Mouse (Mus musculus): ENCODE data around the gene Vnn3. TPM values are rescaled to one million over a fixed set of nuclear protein-coding genes. Genes with fewer than 3 reads are reported as not detected.

The Vnn3 gene
- polyA plus RNA-seq, 1 experiment from 2014 or later: 0.12 TPM

DNA sequence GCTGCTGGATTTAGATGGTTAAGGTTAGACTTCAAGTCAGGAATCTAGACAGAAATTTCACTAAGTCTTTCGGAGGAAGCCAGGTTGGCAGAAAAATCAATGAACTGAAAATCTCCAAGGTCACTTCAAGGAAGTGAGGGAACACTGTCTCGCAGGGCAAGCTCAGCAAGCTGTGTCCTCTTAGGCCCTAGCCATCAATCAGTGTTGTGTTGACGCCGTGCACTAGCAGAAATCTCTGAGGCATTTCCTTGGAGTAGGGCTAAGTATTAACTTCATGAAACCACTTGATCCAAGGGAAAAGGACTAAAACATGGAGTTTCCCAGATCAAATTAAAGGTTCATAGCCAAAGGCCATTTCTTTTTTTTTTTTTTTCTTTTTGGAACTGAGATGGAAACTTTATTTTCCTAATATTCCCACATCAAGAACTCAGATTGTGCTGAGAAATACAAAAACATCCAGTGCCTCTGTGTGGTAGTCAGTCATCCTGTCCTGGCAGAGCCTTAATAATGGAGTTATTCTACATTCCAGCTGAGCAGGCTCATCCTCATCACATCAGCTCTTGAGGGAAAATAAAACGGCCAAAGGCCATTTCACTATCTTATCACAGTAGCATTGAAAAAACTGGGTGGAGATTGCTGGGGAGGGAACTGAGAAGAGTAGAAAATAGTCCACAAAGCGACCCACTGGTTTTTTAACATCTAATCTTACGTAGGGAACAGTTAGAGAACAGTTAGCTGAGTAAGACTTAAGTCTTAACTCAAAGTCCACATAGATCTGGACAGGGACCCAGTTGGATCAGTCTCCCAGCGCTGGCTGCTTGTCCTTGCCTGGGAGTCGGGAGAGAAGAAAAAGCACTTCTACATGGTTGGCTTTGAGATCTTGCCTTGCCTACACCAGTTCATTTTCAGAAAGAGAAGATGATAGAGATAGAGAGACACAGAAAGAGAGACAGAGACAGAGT lies 15.0 kb upstream of the Vnn3 start:
- Histone ChIP-seq H3K4me2 (replicated peaks) (no peak overlapping the region), H3K4me3 (replicated peaks) (no peak overlapping the region), H3K27me3 (no peaks in the 10 kb centered on the region), H3K36me3 (no peaks in the 10 kb centered on the region), H3K27ac (replicated peaks) (no peak overlapping the region), H3K9me3 (replicated peaks) (no peaks in the 10 kb centered on the region), H3K9ac (no peak overlapping the region), H3K4me1 (no peaks in the 10 kb centered on the region)
- 70% methylated on average over 9 of the region's 9 CpGs for WGBS
- no peak for ATAC-seq (ENCODE audit: insufficient number of reproducible peaks, low FRiP score, low TSS enrichment, low read depth)

DNA sequence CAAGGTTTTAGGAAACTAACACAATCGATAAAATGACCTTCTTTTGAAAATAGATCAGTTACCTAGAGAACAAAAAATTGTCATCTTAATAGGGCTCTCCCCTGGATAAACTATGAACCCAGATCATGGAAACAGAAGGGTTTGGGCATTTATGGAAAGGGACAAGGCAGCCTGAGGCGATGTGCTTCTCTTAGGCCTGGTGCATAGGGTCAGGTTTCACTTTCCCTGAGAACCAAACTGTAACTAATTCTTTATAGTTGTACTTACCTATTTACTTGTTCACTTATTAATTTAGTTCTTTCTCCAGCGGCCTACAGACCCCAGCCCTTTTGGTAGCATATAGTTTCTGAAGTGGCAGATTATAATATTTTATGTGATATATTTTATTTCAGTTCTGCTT lies 14.1 kb upstream of the Vnn3 start:
- no peak overlapping the region for H3K27ac ChIP-seq (replicated peaks)
- no peak overlapping the region for H3K4me2 ChIP-seq (replicated peaks)
- 55% methylated on average over 3 of the region's 3 CpGs for WGBS
- no peaks in the 10 kb centered on the region for H3K9me3 ChIP-seq (replicated peaks)
- no peaks in the 10 kb centered on the region for H3K27me3 ChIP-seq
- H3K36me3 ChIP-seq: no peaks in the 10 kb centered on the region
- H3K4me1 ChIP-seq: no peaks in the 10 kb centered on the region
- no peak overlapping the region for H3K4me3 ChIP-seq (replicated peaks)
- no peak for ATAC-seq (ENCODE audit: insufficient number of reproducible peaks, low FRiP score, low TSS enrichment, low read depth)
- H3K9ac ChIP-seq: no peak overlapping the region

DNA sequence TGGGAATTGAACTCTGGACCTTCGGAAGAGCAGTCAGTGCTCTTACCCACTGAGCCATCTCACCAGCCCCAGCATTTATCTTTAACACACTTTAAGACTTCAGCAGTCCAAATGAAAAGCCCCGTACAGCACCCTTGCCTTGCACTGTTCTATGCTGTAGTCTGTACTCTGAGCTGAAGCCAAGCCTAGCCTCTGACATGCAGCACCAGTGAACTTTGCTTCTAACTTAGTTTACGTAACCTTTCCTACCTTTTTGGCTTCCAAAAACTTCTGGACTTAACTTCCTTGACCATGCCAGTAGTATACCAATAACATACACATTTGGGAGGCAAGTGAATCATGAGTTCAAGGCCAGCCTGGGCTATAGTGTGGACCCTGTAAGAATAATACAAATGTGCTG lies 12.4 kb upstream of the Vnn3 start:
- Histone ChIP-seq H3K27ac (replicated peaks) (no peak overlapping the region), H3K36me3 (no peaks in the 10 kb centered on the region), H3K9me3 (replicated peaks) (no peaks in the 10 kb centered on the region), H3K27me3 (no peaks in the 10 kb centered on the region), H3K9ac (no peak overlapping the region), H3K4me2 (replicated peaks) (no peak overlapping the region), H3K4me1 (no peaks in the 10 kb centered on the region), H3K4me3 (replicated peaks) (no peak overlapping the region)
- ATAC-seq (ENCODE audit: insufficient number of reproducible peaks, low FRiP score, low TSS enrichment, low read depth): no peak
- 89% methylated on average over 3 of the region's 3 CpGs for WGBS

DNA sequence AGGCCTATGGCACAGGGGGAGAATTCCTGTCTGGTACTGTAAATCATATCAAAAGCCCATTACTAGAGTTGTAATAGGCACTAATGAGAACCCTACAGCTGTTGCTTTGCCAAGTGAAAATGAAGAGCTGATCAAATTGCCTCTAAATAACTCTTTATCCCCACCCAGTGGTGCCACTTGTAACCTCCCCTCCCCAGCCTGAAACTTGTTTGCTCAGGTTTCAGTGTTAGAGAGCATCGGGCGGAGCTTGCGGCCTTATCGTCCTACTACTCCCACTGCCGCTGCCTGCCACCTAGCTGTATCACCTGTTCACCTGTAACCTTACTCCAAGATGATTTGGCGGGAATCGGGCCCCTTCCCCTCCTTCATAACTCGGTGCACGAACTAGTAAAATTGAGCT lies 11.9 kb upstream of the Vnn3 start:
- Histone ChIP-seq H3K4me2 (replicated peaks) (no peak overlapping the region), H3K4me1 (no peaks in the 10 kb centered on the region), H3K9ac (no peak overlapping the region), H3K27me3 (no peaks in the 10 kb centered on the region), H3K9me3 (replicated peaks) (no peaks in the 10 kb centered on the region), H3K4me3 (replicated peaks) (no peak overlapping the region), H3K27ac (replicated peaks) (no peak overlapping the region), H3K36me3 (no peaks in the 10 kb centered on the region)
- 44% methylated on average over 9 of the region's 9 CpGs for WGBS
- ATAC-seq (ENCODE audit: insufficient number of reproducible peaks, low FRiP score, low TSS enrichment, low read depth): no peak

DNA sequence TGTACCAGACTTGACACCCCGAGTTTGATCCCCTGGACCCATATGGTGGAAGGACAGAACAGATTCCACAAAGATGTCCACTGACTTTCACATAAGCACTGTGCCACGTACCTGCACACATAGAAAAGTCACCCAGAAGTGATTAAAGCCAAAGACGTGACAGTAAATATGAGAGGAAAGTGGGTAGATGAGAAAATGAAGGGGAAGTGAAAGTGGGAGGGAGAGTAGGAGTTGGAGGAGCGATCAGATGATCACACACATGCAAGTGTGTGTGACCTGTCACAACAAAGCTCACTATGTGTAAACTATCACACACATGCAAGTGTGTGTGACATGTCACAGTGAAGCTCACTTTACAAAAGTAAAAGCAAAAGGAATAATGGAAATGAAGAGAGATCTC lies 10.8 kb upstream of the Vnn3 start:
- WGBS: 79% methylated on average over 4 of the region's 4 CpGs
- ATAC-seq (ENCODE audit: insufficient number of reproducible peaks, low FRiP score, low TSS enrichment, low read depth): no peak
- H3K9ac ChIP-seq: no peak overlapping the region

DNA sequence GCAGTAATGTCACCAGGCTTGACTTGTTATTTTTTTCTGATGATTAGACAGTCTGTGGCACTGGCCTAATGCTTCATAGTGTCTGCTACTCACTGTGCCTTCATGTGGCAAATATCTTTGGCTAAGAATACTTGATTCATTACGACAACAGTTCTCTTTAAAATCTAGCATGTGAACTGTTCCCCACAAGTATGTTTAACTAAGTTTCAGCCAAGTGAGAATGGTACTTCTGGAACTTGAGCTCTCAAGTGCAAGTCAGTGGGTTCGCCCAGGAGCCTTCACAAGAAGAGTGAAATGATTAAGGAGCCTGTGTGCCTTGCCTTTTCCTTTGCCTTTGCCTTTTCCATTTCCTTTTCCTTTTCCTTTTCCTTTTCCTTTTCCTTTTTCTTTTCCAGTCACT lies 834 bp downstream of the Vnn3 start:
- Histone ChIP-seq H3K9me3 (replicated peaks) (no peaks in the 10 kb centered on the region), H3K36me3 (no peaks in the 10 kb centered on the region), H3K4me2 (replicated peaks) (no peak overlapping the region), H3K27me3 (no peaks in the 10 kb centered on the region), H3K4me3 (replicated peaks) (no peak overlapping the region), H3K9ac (no peak overlapping the region), H3K27ac (replicated peaks) (no peak overlapping the region), H3K4me1 (no peaks in the 10 kb centered on the region)
- no peak for ATAC-seq (ENCODE audit: insufficient number of reproducible peaks, low FRiP score, low TSS enrichment, low read depth)
- 73% methylated on average over 2 of the region's 2 CpGs for WGBS

More for the DNA sequence above, 10.8 kb upstream of the Vnn3 start:
- no peaks in the 10 kb centered on the region for H3K4me1 ChIP-seq
- H3K4me3 ChIP-seq (replicated peaks): no peak overlapping the region
- no peak overlapping the region for H3K4me2 ChIP-seq (replicated peaks)
- no peaks in the 10 kb centered on the region for H3K9me3 ChIP-seq (replicated peaks)
- H3K36me3 ChIP-seq: no peaks in the 10 kb centered on the region
- no peak overlapping the region for H3K27ac ChIP-seq (replicated peaks)
- H3K27me3 ChIP-seq: no peaks in the 10 kb centered on the region

DNA sequence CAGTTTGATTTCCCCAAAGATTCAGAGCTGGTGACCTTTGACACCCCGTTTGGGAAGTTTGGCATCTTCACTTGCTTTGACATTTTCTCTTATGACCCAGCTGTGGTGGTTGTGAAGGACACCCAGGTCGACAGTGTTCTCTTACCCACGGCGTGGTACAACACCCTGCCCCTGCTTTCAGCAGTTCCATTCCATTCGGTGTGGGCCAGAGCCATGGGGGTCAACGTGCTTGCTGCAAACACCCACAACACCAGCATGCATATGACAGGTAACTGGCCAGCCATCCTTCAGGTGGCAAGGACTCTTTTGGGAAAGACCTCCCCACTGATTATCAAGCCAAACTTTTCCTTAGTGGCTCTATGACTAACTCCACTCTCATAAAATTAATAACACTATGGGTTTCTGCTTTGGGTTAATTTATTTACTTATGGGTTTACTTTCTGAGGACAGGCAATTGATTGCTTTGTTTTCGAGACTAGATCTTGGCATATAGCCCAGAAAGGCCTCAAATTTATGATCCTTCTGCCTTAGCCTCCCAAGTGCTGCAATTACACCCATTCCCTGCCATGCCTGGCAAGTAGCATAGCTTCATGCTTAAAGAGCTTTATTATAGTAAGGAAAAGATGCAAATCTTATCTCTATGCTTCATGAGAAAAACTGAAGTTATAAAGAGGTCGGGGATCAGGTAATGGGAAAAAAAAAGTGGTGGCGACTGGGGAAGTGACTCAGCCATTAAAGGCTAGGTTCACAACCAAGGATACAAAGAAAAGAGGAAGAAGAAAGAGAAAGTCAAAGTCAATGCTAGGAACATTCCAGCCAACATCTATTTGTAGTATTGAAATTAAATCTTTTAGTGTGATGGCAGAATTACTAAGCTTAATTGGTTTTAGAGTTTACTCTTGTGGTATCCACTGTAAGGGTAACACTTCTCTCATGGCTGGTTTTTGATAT lies 13.4 kb downstream of the Vnn3 start:
- Histone ChIP-seq H3K36me3 (no peaks in the 10 kb centered on the region), H3K4me2 (replicated peaks) (no peak overlapping the region), H3K27me3 (no peaks in the 10 kb centered on the region), H3K9me3 (replicated peaks) (no peaks in the 10 kb centered on the region), H3K4me1 (no peaks in the 10 kb centered on the region), H3K27ac (replicated peaks) (no peak overlapping the region), H3K9ac (no peak overlapping the region), H3K4me3 (replicated peaks) (no peak overlapping the region)
- ATAC-seq (ENCODE audit: insufficient number of reproducible peaks, low FRiP score, low TSS enrichment, low read depth): no peak
- WGBS: 78% methylated on average over 9 of the region's 9 CpGs

DNA sequence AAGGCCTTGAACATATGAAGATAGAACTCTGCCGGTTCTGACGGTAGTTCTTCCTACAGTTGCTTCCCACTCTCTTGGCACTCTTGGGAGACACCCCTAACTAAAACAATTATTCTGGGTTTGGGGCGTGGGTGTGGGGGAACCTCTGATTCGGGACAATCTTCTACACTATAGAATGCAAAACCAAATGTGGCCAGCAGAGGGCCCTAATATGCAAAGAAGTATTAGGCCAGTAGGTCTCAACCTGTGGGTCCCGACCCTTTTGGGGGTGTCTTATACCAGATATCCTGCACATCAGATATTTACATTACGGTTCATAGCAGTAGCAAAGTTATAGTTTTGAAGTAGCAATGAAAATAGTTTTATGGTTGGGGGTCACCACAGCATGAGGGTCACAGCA lies 29.4 kb downstream of the Vnn3 start:
- Histone ChIP-seq H3K9ac (no peak overlapping the region), H3K4me2 (replicated peaks) (no peak overlapping the region), H3K27ac (replicated peaks) (no peak overlapping the region), H3K4me1 (no peaks in the 10 kb centered on the region), H3K9me3 (replicated peaks) (no peaks in the 10 kb centered on the region), H3K36me3 (no peaks in the 10 kb centered on the region), H3K27me3 (no peaks in the 10 kb centered on the region), H3K4me3 (replicated peaks) (no peak overlapping the region)
- WGBS: 90% methylated on average over 6 of the region's 6 CpGs
- ATAC-seq (ENCODE audit: insufficient number of reproducible peaks, low FRiP score, low TSS enrichment, low read depth): no peak

DNA sequence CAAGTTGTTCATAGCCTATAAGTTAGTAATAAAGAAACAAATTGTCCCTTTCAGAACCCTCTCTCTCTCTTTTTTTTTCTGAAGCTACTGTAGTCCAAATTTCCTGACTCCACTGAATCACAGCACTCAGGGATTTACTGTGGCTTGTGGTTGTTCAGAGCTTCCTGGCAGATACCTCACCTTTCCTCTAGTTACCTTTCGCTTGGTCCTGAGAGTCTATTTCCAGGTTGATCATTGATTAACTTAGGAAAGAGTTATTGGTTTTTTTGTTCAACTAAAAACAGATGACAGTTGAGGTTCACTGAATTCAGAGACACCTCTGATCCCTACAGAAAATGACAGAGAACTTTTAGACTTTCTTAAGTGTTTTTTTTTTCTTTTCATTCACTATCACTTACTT lies 33.6 kb downstream of the Vnn3 start:
- no peak for ATAC-seq (ENCODE audit: insufficient number of reproducible peaks, low FRiP score, low TSS enrichment, low read depth)
- Histone ChIP-seq H3K4me1 (no peaks in the 10 kb centered on the region), H3K27me3 (no peaks in the 10 kb centered on the region), H3K9ac (no peak overlapping the region), H3K36me3 (no peaks in the 10 kb centered on the region), H3K27ac (replicated peaks) (no peak overlapping the region), H3K9me3 (replicated peaks) (no peaks in the 10 kb centered on the region), H3K4me3 (replicated peaks) (no peak overlapping the region), H3K4me2 (replicated peaks) (no peak overlapping the region)
- 89% methylated on average over 1 of the region's 1 CpGs for WGBS

DNA sequence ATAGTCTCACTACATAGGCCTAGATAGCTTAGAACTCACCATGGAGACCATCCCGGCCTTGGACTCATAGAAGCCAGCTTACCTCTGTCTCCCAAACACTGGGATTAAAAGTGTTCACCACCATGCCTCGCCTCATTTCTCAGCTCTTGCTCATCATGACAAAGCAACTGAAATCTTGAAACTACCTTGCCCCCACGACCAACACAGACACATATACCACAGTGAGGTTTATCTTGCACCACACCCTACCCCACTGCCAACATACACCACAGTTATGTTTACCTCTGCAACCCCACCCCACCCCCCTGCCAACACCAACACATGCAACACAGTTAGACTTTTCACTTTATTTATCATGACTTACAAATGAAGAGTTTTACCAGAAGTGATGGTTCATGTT lies 34.8 kb downstream of the Vnn3 start:
- Histone ChIP-seq H3K4me1 (no peaks in the 10 kb centered on the region), H3K9ac (no peak overlapping the region), H3K4me3 (replicated peaks) (no peak overlapping the region), H3K27me3 (no peaks in the 10 kb centered on the region), H3K36me3 (no peaks in the 10 kb centered on the region), H3K9me3 (replicated peaks) (no peaks in the 10 kb centered on the region), H3K4me2 (replicated peaks) (no peak overlapping the region), H3K27ac (replicated peaks) (no peak overlapping the region)
- 82% methylated on average over 3 of the region's 3 CpGs for WGBS
- ATAC-seq (ENCODE audit: insufficient number of reproducible peaks, low FRiP score, low TSS enrichment, low read depth): no peak

DNA sequence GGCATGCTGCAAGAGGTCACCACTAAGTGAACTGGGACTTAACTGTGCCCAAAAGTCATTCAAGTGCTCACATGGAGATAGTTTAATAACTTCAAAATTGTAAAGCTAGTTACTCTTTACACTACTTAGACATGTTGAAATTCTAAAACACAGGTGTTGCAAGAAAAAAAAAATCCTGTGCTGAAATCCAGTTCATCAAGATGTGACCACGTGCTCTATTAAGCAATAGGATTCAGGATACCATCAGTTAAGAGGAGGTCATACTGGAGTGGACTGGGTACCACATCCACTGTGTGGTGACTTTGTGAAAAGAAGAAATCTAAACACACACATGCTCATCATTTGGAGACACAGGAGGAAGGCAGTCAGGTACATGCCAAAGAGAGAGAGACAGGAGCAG lies 41.7 kb downstream of the Vnn3 start:
- H3K27ac ChIP-seq (replicated peaks): no peak overlapping the region
- H3K27me3 ChIP-seq: no peaks in the 10 kb centered on the region
- peaks cover 10% of the 10 kb centered on the region; the same call in 1 of the 2 replicates for H3K4me1 ChIP-seq
- H3K9ac ChIP-seq: no peak overlapping the region
- no peak overlapping the region for H3K4me3 ChIP-seq (replicated peaks)
- H3K9me3 ChIP-seq (replicated peaks): no peaks in the 10 kb centered on the region
- no peak overlapping the region for H3K4me2 ChIP-seq (replicated peaks)
- no peak for ATAC-seq (ENCODE audit: insufficient number of reproducible peaks, low FRiP score, low TSS enrichment, low read depth)
- 85% methylated on average over 1 of the region's 1 CpGs for WGBS
- H3K36me3 ChIP-seq: no peaks in the 10 kb centered on the region

All from embryonic facial prominence, embryonic 15.5 days (tissue).